Mouse (Mus musculus) myocyte (in vitro differentiated cells): ENCODE data around the gene Susd6. TPM values are rescaled to one million over a fixed set of nuclear protein-coding genes. Genes with fewer than 3 reads are reported as not detected.
A peak's percentile ranks its signal among the peaks of the same experiment; 100 is the strongest.

Source experiments
- H3K27me3 ChIP-seq: one replicate; pipeline ENCODE4 v1.6.1; 2011; ENCODE audit not compliant: control insufficient read depth, insufficient read depth, insufficient read length
- H3K36me3 ChIP-seq: one replicate; pipeline ENCODE4 v1.6.1; 2011; ENCODE audit not compliant: control insufficient read depth, insufficient read depth
- H3K4me2 ChIP-seq: one replicate; pipeline ENCODE4 v1.6.1; 2011; ENCODE audit warnings: low read depth, control low read depth
- H3K4me3 ChIP-seq: one replicate; pipeline ENCODE4 v1.5.1; 2011; ENCODE audit warnings: mild to moderate bottlenecking, control low read depth, moderate library complexity
- H3K79me2 ChIP-seq: one replicate; pipeline ENCODE4 v1.6.1; 2011; ENCODE audit not compliant: control insufficient read depth, insufficient read depth
- H3ac ChIP-seq: one replicate; pipeline ENCODE4 v1.6.1; 2011; ENCODE audit not compliant: control insufficient read depth, insufficient read length
- CEBPB ChIP-seq: IDR thresholded peaks from 2 replicates; pipeline ENCODE4 v1.6.1; 2011; ENCODE audit warnings: mild to moderate bottlenecking, moderate library complexity; ENCODE audit not compliant: poor library complexity, insufficient read depth, severe bottlenecking
- E2F4 ChIP-seq: IDR thresholded peaks from one replicate; pipeline ENCODE4 v1.6.1; 2011; ENCODE audit warnings: mild to moderate bottlenecking, control low read depth, moderate library complexity; ENCODE audit not compliant: insufficient read depth
- MAX ChIP-seq: IDR thresholded peaks from one replicate; pipeline ENCODE4 v1.6.1; 2011; ENCODE audit warnings: low read depth, mild to moderate bottlenecking, control low read depth
- MYOD1 ChIP-seq, 3 experiments: IDR thresholded peaks; one replicate each; pipeline ENCODE4 v1.6.1; 2011; ENCODE audit warnings: control low read depth in 2 of 3, low read depth in 2 of 3, mild to moderate bottlenecking in 2 of 3, moderate library complexity in 1 of 3; ENCODE audit not compliant: insufficient read length in 2 of 3, control insufficient read depth in 1 of 3
- MYOG ChIP-seq, 3 experiments: IDR thresholded peaks; one replicate each; pipeline ENCODE4 v1.6.1; 2011; ENCODE audit warnings: control low read depth in 2 of 3, low read depth in 2 of 3, mild to moderate bottlenecking in 2 of 3; ENCODE audit not compliant: insufficient read length in 2 of 3, control insufficient read depth in 1 of 3, insufficient read depth in 1 of 3
- POLR2A ChIP-seq: IDR thresholded peaks from one replicate; pipeline ENCODE4 v1.6.1; 2011; ENCODE audit warnings: low read depth, mild to moderate bottlenecking, control low read depth, moderate library complexity; ENCODE audit not compliant: insufficient read length
- POLR2AphosphoS2 ChIP-seq: IDR thresholded peaks from one replicate; pipeline ENCODE4 v1.6.1; 2011; ENCODE audit warnings: low read depth, control low read depth; ENCODE audit not compliant: insufficient read length
- REST ChIP-seq: IDR thresholded peaks from one replicate; pipeline ENCODE4 v1.6.1; 2011; ENCODE audit warnings: mild to moderate bottlenecking, control low read depth, moderate library complexity; ENCODE audit not compliant: insufficient read depth, insufficient read length
- SRF ChIP-seq: IDR thresholded peaks from one replicate; pipeline ENCODE4 v1.6.1; 2011; ENCODE audit warnings: low read depth; ENCODE audit not compliant: control insufficient read depth, insufficient read length
- TCF12 ChIP-seq: IDR thresholded peaks from one replicate; pipeline ENCODE4 v1.6.1; 2011; ENCODE audit warnings: mild to moderate bottlenecking, control low read depth; ENCODE audit not compliant: poor library complexity, insufficient read depth, severe bottlenecking
- TCF3 ChIP-seq: IDR thresholded peaks from one replicate; pipeline ENCODE4 v1.6.1; 2011; ENCODE audit warnings: low read depth, control low read depth; ENCODE audit not compliant: insufficient read length
- USF1 ChIP-seq: IDR thresholded peaks from one replicate; pipeline ENCODE4 v1.6.1; 2011; ENCODE audit warnings: low read depth, mild to moderate bottlenecking, control low read depth, moderate library complexity
- polyA plus RNA-seq: library from polyadenylated mRNA; unstranded; fragments of >200 nt; fragmentation: generic; extraction: Trizol; gene quantifications from one replicate; pipeline ENCODE4 v1.2.1, GENCODE M21; 2012; ENCODE audit warnings: missing spikeins

The Susd6 gene
- polyA plus RNA-seq, 1 experiment: 64.0 TPM

GRCm38 (mm10) chr12:80855100-80855499 lies 64.8 kb downstream of the Susd6 start:
- peaks cover 87% of the 10 kb centered on the region for H3K79me2 ChIP-seq
- H3K4me2 ChIP-seq: no peak overlapping the region
- H3K36me3 ChIP-seq: no peaks in the 10 kb centered on the region
- no peak overlapping the region for H3K4me3 ChIP-seq
- no peaks in the 10 kb centered on the region for H3K27me3 ChIP-seq
- no peak overlapping the region for H3ac ChIP-seq
- TF ChIP-seq POLR2AphosphoS2: no peak
- TF ChIP-seq CEBPB: no peak
- TF ChIP-seq MAX: no peak
- TF ChIP-seq E2F4: no peak
- TF ChIP-seq TCF3: no peak
- TF ChIP-seq MYOG (IDR thresholded peaks at IDR 0.05; ENCODE audit: control insufficient read depth in 1 of 3, insufficient read depth in 1 of 3, insufficient read length in 2 of 3, low read depth in 2 of 3): no peak
- no peak for TF ChIP-seq MYOD1 (IDR thresholded peaks at IDR 0.05; ENCODE audit: control insufficient read depth in 1 of 3, insufficient read length in 2 of 3, low read depth in 2 of 3)
- TF ChIP-seq USF1: no peak

- Histone ChIP-seq H3K36me3 (no peaks in the 10 kb centered on the region), H3K4me3 (no peak overlapping the region), H3K4me2 (no peak overlapping the region), H3ac (no peak overlapping the region), H3K79me2 (peaks cover 87% of the 10 kb centered on the region), H3K27me3 (no peaks in the 10 kb centered on the region)
- TF ChIP-seq POLR2A (no peak), E2F4 (no peak), USF1 (no peak), CEBPB (no peak), MYOG (IDR thresholded peaks at IDR 0.05; ENCODE audit: control insufficient read depth in 1 of 3, insufficient read depth in 1 of 3, insufficient read length in 2 of 3, low read depth in 2 of 3) (no peak), POLR2AphosphoS2 (no peak), TCF3 (no peak), REST (no peak), MAX (no peak), TCF12 (no peak), MYOD1 (IDR thresholded peaks at IDR 0.05; ENCODE audit: control insufficient read depth in 1 of 3, insufficient read length in 2 of 3, low read depth in 2 of 3) (no peak), SRF (no peak)
Measured at GRCm38 (mm10) chr12:80855581-80855980, 65.3 kb downstream of the Susd6 start.

GRCm38 (mm10) chr12:80857636-80858293 lies 67.5 kb downstream of the Susd6 start:
- Histone ChIP-seq H3K27me3 (no peaks in the 10 kb centered on the region), H3K4me2 (no peak overlapping the region), H3K36me3 (no peaks in the 10 kb centered on the region), H3ac (no peak overlapping the region), H3K4me3 (no peak overlapping the region), H3K79me2 (peaks cover 91% of the 10 kb centered on the region)
- TF ChIP-seq TCF12 (no peak), TCF3 (no peak), POLR2A (no peak), SRF (no peak), USF1 (no peak), POLR2AphosphoS2 (no peak), MYOD1 (IDR thresholded peaks at IDR 0.05; ENCODE audit: control insufficient read depth in 1 of 3, insufficient read length in 2 of 3, low read depth in 2 of 3) (no peak), E2F4 (no peak), CEBPB (no peak), REST (no peak), MYOG (IDR thresholded peaks at IDR 0.05; ENCODE audit: control insufficient read depth in 1 of 3, insufficient read depth in 1 of 3, insufficient read length in 2 of 3, low read depth in 2 of 3) (no peak), MAX (no peak)

- no peaks in the 10 kb centered on the region for H3K36me3 ChIP-seq
- no peak overlapping the region for H3ac ChIP-seq
- H3K4me3 ChIP-seq: no peak overlapping the region
Measured at GRCm38 (mm10) chr12:80858307-80858706, 68.0 kb downstream of the Susd6 start.

More at GRCm38 (mm10) chr12:80858307-80858706, 68.0 kb downstream of the Susd6 start:
- H3K27me3 ChIP-seq: no peaks in the 10 kb centered on the region
- peaks cover 87% of the 10 kb centered on the region for H3K79me2 ChIP-seq
- no peak overlapping the region for H3K4me2 ChIP-seq
- TF ChIP-seq E2F4 (no peak), TCF3 (no peak), USF1 (no peak), MAX (no peak), POLR2A (no peak), MYOD1 (IDR thresholded peaks at IDR 0.05; ENCODE audit: control insufficient read depth in 1 of 3, insufficient read length in 2 of 3, low read depth in 2 of 3) (peak in 2 of 3 experiments; percentile 75 to 80), MYOG (IDR thresholded peaks at IDR 0.05; ENCODE audit: control insufficient read depth in 1 of 3, insufficient read depth in 1 of 3, insufficient read length in 2 of 3, low read depth in 2 of 3) (peak; percentile 55 to 87 (median 55)), TCF12 (peak; percentile 77), POLR2AphosphoS2 (no peak)
